Mouse (Mus musculus) testis, adult 2 months (tissue): Measurements from ENCODE around the gene Vwa1.

Experiments
- CTCF ChIP-seq: fragments of 200-500 bp; IDR thresholded peaks from 2 replicates; pipeline ENCODE4 v1.5.1; 2012; ENCODE audit warnings: low read depth, mild to moderate bottlenecking, inconsistent platforms, low read length, moderate library complexity; ENCODE audit not compliant: control insufficient read depth, insufficient read depth, insufficient replicate concordance
- POLR2A ChIP-seq: fragments of 200-500 bp; IDR thresholded peaks from 2 replicates; pipeline ENCODE4 v1.6.1; 2012; ENCODE audit warnings: low read depth, mild to moderate bottlenecking, inconsistent platforms, low read length, moderate library complexity; ENCODE audit not compliant: control insufficient read depth

DNA sequence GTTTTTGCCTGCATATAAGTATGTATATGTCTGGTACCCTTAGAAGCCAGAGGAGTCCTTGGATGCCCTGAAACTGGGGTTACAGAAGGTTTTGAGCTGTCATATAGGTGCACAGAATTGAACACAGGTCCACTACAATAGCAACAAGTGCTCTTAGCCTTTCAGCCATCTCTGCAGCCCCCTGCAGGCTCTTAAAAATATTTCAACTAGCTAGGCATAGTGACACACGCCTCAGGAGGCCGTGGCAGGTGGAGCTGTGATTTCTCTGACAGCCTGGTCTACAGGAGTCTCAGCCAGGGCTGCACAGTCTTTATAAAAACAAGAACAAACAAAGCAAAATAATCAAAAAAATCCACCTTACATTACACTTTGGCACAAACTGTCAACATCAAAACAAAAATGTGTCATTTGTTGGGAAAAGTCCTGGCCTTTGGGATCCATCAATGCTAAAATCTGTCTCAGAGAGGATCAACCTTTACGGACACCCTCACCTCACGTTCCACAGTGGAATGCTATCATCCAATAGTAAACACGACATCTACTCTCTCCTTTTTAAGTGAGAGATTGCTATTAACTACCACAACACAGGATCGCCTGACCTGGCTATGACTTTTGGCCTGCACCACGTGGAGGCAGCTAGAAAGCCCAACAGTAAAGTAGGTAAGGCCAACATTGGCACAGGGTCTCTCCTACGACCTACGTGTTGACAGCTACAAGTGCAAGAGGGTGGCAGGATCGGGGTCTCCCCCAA, 14.5 kb downstream of the Vwa1 start:
- TF ChIP-seq CTCF (no peak), POLR2A (no peak)
